Mouse (Mus musculus) neural tube, embryonic 11.5 days (tissue): ENCODE data around the gene Atxn7l3. TPM values are rescaled to one million over a fixed set of nuclear protein-coding genes. Genes with fewer than 3 reads are reported as not detected.

Experiments
- ATAC-seq: fragments of 200-750 bp; cut with Nextera tagmentation; 2 replicates; pipeline ENCODE4 v1.8.0; 2017; ENCODE audit warnings: moderate number of reproducible peaks, mild to moderate bottlenecking, moderate TSS enrichment, moderate library complexity; ENCODE audit not compliant: insufficient read depth, low FRiP score, low TSS enrichment
- DNase-seq: peaks from one replicate; pipeline ENCODE4 v3.0.0-alpha.2; 2015; ENCODE audit warnings: low spot score
- H3K27ac ChIP-seq: fragments of 300-500 bp; sonication (generic); 2 replicates; pipeline ENCODE4 v1.5.1; 2014; ENCODE audit warnings: low read depth, mild to moderate bottlenecking, low read length
- H3K27me3 ChIP-seq: fragments of 300-500 bp; sonication (generic); 2 replicates; pipeline ENCODE4 v1.6.1; 2014; ENCODE audit warnings: mild to moderate bottlenecking, low read length, mixed read lengths; ENCODE audit not compliant: control insufficient read depth, insufficient read depth
- H3K36me3 ChIP-seq: fragments of 300-500 bp; sonication (generic); 2 replicates; pipeline ENCODE4 v1.6.1; 2014; ENCODE audit warnings: mild to moderate bottlenecking, low read length, moderate library complexity, mixed read lengths; ENCODE audit not compliant: control insufficient read depth, insufficient read depth
- H3K4me1 ChIP-seq: fragments of 300-500 bp; sonication (generic); 2 replicates; pipeline ENCODE4 v1.6.1; 2014; ENCODE audit warnings: low read length, mixed read lengths; ENCODE audit not compliant: control insufficient read depth, insufficient read depth
- H3K4me2 ChIP-seq: fragments of 300-500 bp; sonication (generic); 2 replicates; pipeline ENCODE4 v1.6.1; 2014; ENCODE audit warnings: low read depth, mild to moderate bottlenecking, moderate library complexity
- H3K4me3 ChIP-seq: fragments of 300-500 bp; sonication (generic); 2 replicates; pipeline ENCODE4 v1.5.1; 2014; ENCODE audit warnings: low read depth, low read length
- H3K9ac ChIP-seq: fragments of 300-500 bp; sonication (generic); 2 replicates; pipeline ENCODE4 v1.6.1; 2014; ENCODE audit warnings: mild to moderate bottlenecking, low read length
- H3K9me3 ChIP-seq: fragments of 300-500 bp; sonication (generic); 2 replicates; pipeline ENCODE4 v1.6.1; 2016; ENCODE audit warnings: low read length; ENCODE audit not compliant: control insufficient read depth
- WGBS: fragments of 180-500 bp; shearing (Covaris S2); extraction: QIAGEN DNeasy Blood & Tissue Kit; methylation state at CpG from one replicate; pipeline ENCODE4 v1.1.7; 2014; 5-methylcytosine and 5-hydroxymethylcytosine counted together
- polyA plus RNA-seq: library from polyadenylated mRNA; unstranded; fragments of >200 nt; fragmentation: Nextera tagmentation; extraction: Ambion mirVana; gene quantifications from 2 replicates; pipeline ENCODE4 v1.2.1, GENCODE M21; 2014

Atxn7l3 gene
- polyA plus RNA-seq, 1 experiment from 2014 or later = 20.0 TPM

- no peaks in the 10 kb centered on the region; the same call in 1 of the 2 replicates for H3K27me3 ChIP-seq
- no peak overlapping the region for H3K4me3 ChIP-seq
- H3K4me2 ChIP-seq = no peak overlapping the region
- H3K9me3 ChIP-seq = no peaks in the 10 kb centered on the region
- no peak for DNase-seq
- no peaks in the 10 kb centered on the region for H3K36me3 ChIP-seq
- ATAC-seq = no peak
- peaks cover 6% of the 10 kb centered on the region for H3K4me1 ChIP-seq
- H3K27ac ChIP-seq = no peak overlapping the region
- no peak overlapping the region for H3K9ac ChIP-seq
- WGBS = 83% methylated on average over 6 of the region's 6 CpGs
These were observed 25.5 kb upstream of the Atxn7l3 start for GRCm38 (mm10) chr11:102321931-102322330.

GRCm38 (mm10) chr11:102320686-102321005, 24.2 kb upstream of the Atxn7l3 start:
- Histone ChIP-seq H3K9me3 (no peaks in the 10 kb centered on the region), H3K27ac (peak overlapping the region; percentile 99), H3K4me3 (peak overlapping the region; percentile 100), H3K9ac (peak overlapping the region; percentile 100), H3K4me2 (peak overlapping the region; percentile 80), H3K4me1 (peaks cover 14% of the 10 kb centered on the region), H3K27me3 (no peaks in the 10 kb centered on the region; the same call in 1 of the 2 replicates), H3K36me3 (no peaks in the 10 kb centered on the region)
- ATAC-seq = no peak
- 18% methylated on average over 10 of the region's 10 CpGs for WGBS
- DNase-seq = no peak

- Histone ChIP-seq H3K4me1 (peaks cover 18% of the 10 kb centered on the region), H3K36me3 (no peaks in the 10 kb centered on the region), H3K9me3 (no peaks in the 10 kb centered on the region), H3K4me3 (peak overlapping the region; percentile 100), H3K27me3 (no peaks in the 10 kb centered on the region; the same call in 1 of the 2 replicates), H3K9ac (peak overlapping the region; percentile 100), H3K4me2 (peak overlapping the region; percentile 80), H3K27ac (peak overlapping the region; percentile 99)
- ATAC-seq (no peak), DNase-seq (peak; percentile 78)
- WGBS = under 1% methylated on average over 38 of the region's 38 CpGs
These were observed 23.7 kb upstream of the Atxn7l3 start for GRCm38 (mm10) chr11:102319941-102320685.

- under 1% methylated on average over 25 of the region's 25 CpGs for WGBS
- Histone ChIP-seq H3K4me2 (peak within 1 kb of the TSS; percentile 80), H3K9ac (peak within 1 kb of the TSS; percentile 100), H3K27ac (peak within 1 kb of the TSS; percentile 99), H3K36me3 (no peaks in the 10 kb centered on the region; the same call in 1 of the 2 replicates), H3K9me3 (no peaks in the 10 kb centered on the region), H3K27me3 (no peaks in the 10 kb centered on the region; the same call in 1 of the 2 replicates), H3K4me1 (peaks cover 18% of the 10 kb centered on the region), H3K4me3 (peak within 1 kb of the TSS; percentile 100)
- DNase-seq = peak; percentile 83
- peak; percentile 3; the same call in 1 of the 2 replicates for ATAC-seq
These were observed 23.0 kb upstream of the Atxn7l3 start, which contains the start of gene Ubtf for GRCm38 (mm10) chr11:102319410-102319792. Gene Ubtf, minus strand, starts transcription at chr11:102319742.

GRCm38 (mm10) chr11:102318576-102319409, 22.4 kb upstream of the Atxn7l3 start:
- H3K9ac ChIP-seq = peak overlapping the region; percentile 100
- no peaks in the 10 kb centered on the region; the same call in 1 of the 2 replicates for H3K27me3 ChIP-seq
- peak overlapping the region; percentile 100 for H3K4me3 ChIP-seq
- H3K9me3 ChIP-seq = no peaks in the 10 kb centered on the region
- peaks cover 18% of the 10 kb centered on the region for H3K4me1 ChIP-seq
- H3K36me3 ChIP-seq = no peaks in the 10 kb centered on the region; the same call in 1 of the 2 replicates
- DNase-seq = peak; percentile 66
- WGBS = 0% methylated on average over 65 of the region's 84 CpGs
- H3K4me2 ChIP-seq = peak overlapping the region; percentile 80
- ATAC-seq = no peak
- peak overlapping the region; percentile 99 for H3K27ac ChIP-seq

GRCm38 (mm10) chr11:102317901-102318575, 21.6 kb upstream of the Atxn7l3 start:
- peaks cover 5% of the 10 kb centered on the region for H3K36me3 ChIP-seq
- H3K27ac ChIP-seq = peak overlapping the region; percentile 99
- no peaks in the 10 kb centered on the region for H3K9me3 ChIP-seq
- peak overlapping the region; percentile 80 for H3K4me2 ChIP-seq
- DNase-seq (peak; percentile 84), ATAC-seq (peak; percentile 42)
- H3K4me3 ChIP-seq = peak overlapping the region; percentile 100
- H3K4me1 ChIP-seq = peaks cover 18% of the 10 kb centered on the region
- peak overlapping the region; percentile 100 for H3K9ac ChIP-seq
- no peaks in the 10 kb centered on the region; the same call in 1 of the 2 replicates for H3K27me3 ChIP-seq
- 0% methylated on average over 22 of the region's 77 CpGs for WGBS

- under 1% methylated on average over 67 of the region's 87 CpGs for WGBS
These were observed 21.0 kb upstream of the Atxn7l3 start for GRCm38 (mm10) chr11:102317298-102317900.

More at GRCm38 (mm10) chr11:102317298-102317900, 21.0 kb upstream of the Atxn7l3 start:
- ATAC-seq = peak; percentile 28; the same call in 1 of the 2 replicates
- peak overlapping the region; percentile 99 for H3K27ac ChIP-seq
- H3K36me3 ChIP-seq = peaks cover 5% of the 10 kb centered on the region
- peak overlapping the region; percentile 100 for H3K4me3 ChIP-seq
- peak overlapping the region; percentile 100 for H3K9ac ChIP-seq
- H3K4me1 ChIP-seq = peaks cover 18% of the 10 kb centered on the region
- H3K9me3 ChIP-seq = no peaks in the 10 kb centered on the region
- DNase-seq = peak; percentile 79
- peak overlapping the region; percentile 80 for H3K4me2 ChIP-seq
- H3K27me3 ChIP-seq = no peaks in the 10 kb centered on the region; the same call in 1 of the 2 replicates
